Mouse (Mus musculus) megakaryocyte, embryonic 14.5 days (primary cell): ENCODE results near the gene Mtx2.

Experiments
- FLI1 ChIP-seq: IDR thresholded peaks from 2 replicates; pipeline ENCODE4 v1.6.1; 2012; ENCODE audit warnings: low read length, inconsistent platforms, mixed read lengths
- GATA1 ChIP-seq: IDR thresholded peaks from 3 replicates; pipeline ENCODE4 v1.6.1; 2012; ENCODE audit warnings: mixed read lengths, low read length, inconsistent platforms, borderline replicate concordance

DNA sequence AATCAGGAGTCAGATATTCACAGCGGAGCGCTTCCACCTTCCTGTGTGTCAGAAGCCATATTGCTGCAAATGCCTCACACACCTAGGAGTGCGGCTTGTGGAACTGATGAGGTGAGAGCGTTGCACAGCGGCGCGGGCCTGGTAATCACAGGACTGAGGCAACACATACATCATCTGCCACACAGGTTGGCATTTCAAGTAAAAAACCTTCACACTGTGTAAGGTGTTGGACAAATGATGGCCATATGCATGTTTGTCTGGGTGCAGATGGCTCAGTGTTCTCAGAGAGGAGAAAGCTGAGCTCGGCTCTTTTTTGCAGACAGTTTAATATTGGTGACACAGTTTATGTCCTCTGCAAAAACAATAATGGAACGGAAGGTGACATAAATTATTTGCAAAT lies 58.8 kb downstream of the Mtx2 start:
- no peak for TF ChIP-seq GATA1
- TF ChIP-seq FLI1: no peak
